Mouse (Mus musculus): Measurements from ENCODE around the gene Gm20683. TPM values are rescaled to one million over a fixed set of nuclear protein-coding genes. Genes with fewer than 3 reads are reported as not detected.
A peak's percentile ranks its signal among the peaks of the same experiment; 100 is the strongest.

The Gm20683 gene
- polyA plus RNA-seq, 1 experiment from 2014 or later = 0.34 TPM

DNA sequence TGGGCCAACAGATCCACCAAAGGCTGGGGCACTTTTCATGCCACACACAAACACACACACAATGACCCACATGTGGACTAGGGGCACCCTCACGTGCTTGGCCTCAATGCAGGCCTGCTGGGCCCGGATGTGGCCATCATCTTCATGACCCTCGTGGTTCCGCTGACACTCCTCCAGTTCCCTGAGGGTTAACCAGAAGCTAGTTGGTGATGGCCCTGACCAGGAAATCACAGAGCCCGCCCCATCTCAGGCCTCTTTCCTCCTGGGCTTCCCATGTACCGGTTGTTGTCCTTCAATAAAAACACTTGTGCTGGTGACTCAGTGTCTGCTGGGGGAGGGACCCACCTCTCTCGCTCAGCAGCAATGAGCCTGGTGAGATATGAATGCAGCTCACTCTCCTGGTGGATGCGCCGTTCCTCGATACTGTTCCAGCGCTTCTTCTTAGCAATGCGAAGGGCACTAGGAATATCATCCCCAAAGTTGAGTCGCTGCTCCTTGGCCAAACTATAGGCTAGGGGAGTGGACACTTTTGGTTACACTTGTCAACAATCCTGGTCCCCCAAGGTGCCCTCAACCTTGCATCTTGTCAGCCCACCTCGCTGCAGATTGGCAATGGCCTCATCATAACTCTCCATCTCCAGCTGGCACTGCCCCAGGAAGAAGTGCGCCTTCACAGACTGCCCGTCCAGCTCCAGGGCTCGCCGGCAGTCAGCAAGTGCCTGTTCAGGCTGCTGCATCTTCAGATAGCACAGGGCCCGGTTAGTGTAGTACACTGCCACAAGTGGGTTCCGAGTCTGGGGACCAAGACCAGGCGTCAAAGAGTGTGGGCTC lies 9.9 kb downstream of the Gm20683 start:
- Histone ChIP-seq H3K9me3 (ENCODE audit: low read length) (no peaks in the 10 kb centered on the region), H3K9ac (replicated peaks) (peak overlapping the region; percentile 84), H3K4me3 (ENCODE audit: low read depth, low read length) (peak overlapping the region; percentile 75), H3K27me3 (ENCODE audit: insufficient read depth, low read length) (no peaks in the 10 kb centered on the region), H3K36me3 (replicated peaks; ENCODE audit: insufficient read depth, low read length) (peaks cover 27% of the 10 kb centered on the region), H3K4me1 (ENCODE audit: insufficient read depth) (peaks cover 62% of the 10 kb centered on the region), H3K27ac (ENCODE audit: low read depth) (peak overlapping the region; percentile 99), H3K4me2 (ENCODE audit: low read depth, low read length) (peak overlapping the region; percentile 99)
- WGBS (ENCODE audit: insufficient replicate concordance) = 48% methylated on average over 21 of the region's 21 CpGs
- no peak for ATAC-seq
- TF ChIP-seq EP300 (IDR thresholded peaks at IDR 0.05; ENCODE audit: low read depth) (no peak), CTCF (IDR thresholded peaks at IDR 0.05; ENCODE audit: low read depth) (no peak)
- no peak for DNase-seq

DNA sequence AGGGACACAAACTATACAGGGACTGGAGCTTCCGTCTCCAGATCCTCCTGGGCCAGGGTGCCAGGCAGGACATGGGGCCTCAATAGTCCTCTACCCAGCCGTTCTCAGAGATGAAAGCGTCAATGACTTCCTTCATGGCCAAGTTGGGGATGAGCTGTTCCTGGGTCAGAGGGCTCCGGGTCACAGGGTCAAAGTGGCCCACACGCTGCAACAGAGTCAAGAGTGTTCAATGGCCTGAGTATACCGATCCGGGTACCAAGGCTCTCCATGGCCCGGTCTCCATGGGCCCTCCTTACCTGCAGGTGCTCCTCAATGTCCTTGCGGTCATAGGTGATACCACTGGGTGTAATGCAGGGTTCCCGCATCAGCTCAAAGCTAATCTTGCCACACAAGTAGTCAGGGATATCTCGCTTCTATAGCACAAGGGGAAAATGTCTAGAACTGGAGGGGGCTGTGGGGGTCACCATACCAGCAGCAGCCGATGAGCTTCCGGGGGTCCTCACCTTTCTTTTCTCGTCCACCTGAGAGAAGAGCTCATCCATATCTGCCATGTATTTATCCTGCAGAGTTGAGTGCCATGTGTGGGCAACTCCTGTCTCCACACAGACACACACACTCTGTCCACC lies 10.6 kb downstream of the Gm20683 start:
- peaks cover 31% of the 10 kb centered on the region for H3K36me3 ChIP-seq (replicated peaks; ENCODE audit: insufficient read depth, low read length)
- TF ChIP-seq CTCF (IDR thresholded peaks at IDR 0.05; ENCODE audit: low read depth) = no peak
- no peak for TF ChIP-seq EP300 (IDR thresholded peaks at IDR 0.05; ENCODE audit: low read depth)
- H3K4me1 ChIP-seq (ENCODE audit: insufficient read depth) = peaks cover 55% of the 10 kb centered on the region
- ATAC-seq (no peak), DNase-seq (no peak)
- 80% methylated on average over 14 of the region's 14 CpGs for WGBS (ENCODE audit: insufficient replicate concordance)
- H3K9ac ChIP-seq (replicated peaks) = peak overlapping the region; percentile 34; the same call in 1 of the 2 replicates
- H3K4me2 ChIP-seq (ENCODE audit: low read depth, low read length) = peak overlapping the region; percentile 99
- no peaks in the 10 kb centered on the region for H3K9me3 ChIP-seq (ENCODE audit: low read length)
- H3K27ac ChIP-seq (ENCODE audit: low read depth) = no peak overlapping the region
- no peaks in the 10 kb centered on the region for H3K27me3 ChIP-seq (ENCODE audit: insufficient read depth, low read length)
- H3K4me3 ChIP-seq (ENCODE audit: low read depth, low read length) = peak overlapping the region; percentile 75

DNA sequence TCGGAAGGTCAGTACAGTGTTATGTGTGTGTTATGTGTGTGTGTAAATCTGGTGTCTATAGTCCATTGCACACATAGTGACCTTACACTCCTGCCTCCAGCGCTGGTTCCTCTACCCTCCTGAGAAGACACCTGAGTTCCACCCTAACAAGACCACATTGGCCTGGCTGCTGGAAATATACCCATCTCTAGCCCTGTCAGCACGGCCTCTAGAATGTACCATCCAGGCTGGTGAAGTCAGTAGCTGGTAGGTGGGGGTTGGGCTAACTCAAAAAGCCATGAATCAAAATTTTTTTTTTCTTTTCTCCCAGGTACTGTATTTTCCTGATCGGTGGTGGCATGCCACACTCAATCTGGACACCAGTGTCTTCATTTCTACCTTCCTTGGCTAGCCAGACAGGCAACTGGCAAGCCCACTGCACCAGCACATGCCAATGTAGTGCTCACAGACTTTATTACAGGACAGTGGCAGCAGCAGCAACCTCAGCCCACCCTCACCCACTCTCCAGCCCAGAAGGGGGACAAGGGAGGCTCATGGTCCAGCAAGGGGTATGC lies 11.3 kb downstream of the Gm20683 start:
- Histone ChIP-seq H3K4me3 (ENCODE audit: low read depth, low read length) (no peak overlapping the region), H3K27ac (ENCODE audit: low read depth) (no peak overlapping the region), H3K4me1 (ENCODE audit: insufficient read depth) (peaks cover 52% of the 10 kb centered on the region), H3K4me2 (ENCODE audit: low read depth, low read length) (peak overlapping the region; percentile 78; the same call in 1 of the 2 replicates), H3K27me3 (ENCODE audit: insufficient read depth, low read length) (no peaks in the 10 kb centered on the region), H3K9me3 (ENCODE audit: low read length) (no peaks in the 10 kb centered on the region), H3K9ac (replicated peaks) (peak overlapping the region; percentile 34), H3K36me3 (replicated peaks; ENCODE audit: insufficient read depth, low read length) (peaks cover 31% of the 10 kb centered on the region)
- no peak for DNase-seq
- WGBS (ENCODE audit: insufficient replicate concordance) = 72% methylated on average over 4 of the region's 4 CpGs
- TF ChIP-seq CTCF (IDR thresholded peaks at IDR 0.05; ENCODE audit: low read depth) = no peak
- no peak for TF ChIP-seq EP300 (IDR thresholded peaks at IDR 0.05; ENCODE audit: low read depth)
- no peak for ATAC-seq

DNA sequence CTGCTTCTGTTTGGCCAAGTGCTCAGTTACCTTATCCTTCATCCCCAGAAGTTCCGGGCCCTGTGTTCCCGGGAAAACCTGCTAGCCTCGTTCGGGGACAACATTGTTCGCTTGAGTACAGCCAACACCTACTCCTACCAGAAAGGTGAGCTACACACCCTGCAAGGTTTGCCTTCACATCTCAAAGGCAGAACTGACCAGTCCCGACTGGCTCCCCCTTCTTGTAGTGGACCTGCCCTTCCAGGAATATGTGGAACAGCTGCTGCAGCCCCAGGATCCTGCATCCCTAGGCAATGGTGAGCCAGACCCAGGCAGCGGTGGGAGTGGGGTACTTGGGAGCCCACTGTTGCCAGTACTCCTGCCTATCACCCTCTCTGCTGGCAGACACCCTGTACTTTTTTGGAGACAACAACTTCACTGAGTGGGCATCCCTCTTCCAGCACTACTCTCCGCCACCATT lies 12.0 kb downstream of the Gm20683 start:
- H3K4me1 ChIP-seq (ENCODE audit: insufficient read depth) = peaks cover 50% of the 10 kb centered on the region
- no peaks in the 10 kb centered on the region for H3K9me3 ChIP-seq (ENCODE audit: low read length)
- H3K9ac ChIP-seq (replicated peaks) = peak overlapping the region; percentile 63
- peaks cover 31% of the 10 kb centered on the region for H3K36me3 ChIP-seq (replicated peaks; ENCODE audit: insufficient read depth, low read length)
- no peaks in the 10 kb centered on the region for H3K27me3 ChIP-seq (ENCODE audit: insufficient read depth, low read length)
- TF ChIP-seq CTCF (IDR thresholded peaks at IDR 0.05; ENCODE audit: low read depth) = no peak
- TF ChIP-seq EP300 (IDR thresholded peaks at IDR 0.05; ENCODE audit: low read depth) = no peak
- DNase-seq = no peak
- ATAC-seq = no peak
- 39% methylated on average over 8 of the region's 8 CpGs for WGBS (ENCODE audit: insufficient replicate concordance)
- H3K4me3 ChIP-seq (ENCODE audit: low read depth, low read length) = peak overlapping the region; percentile 56
- H3K4me2 ChIP-seq (ENCODE audit: low read depth, low read length) = peak overlapping the region; percentile 78
- H3K27ac ChIP-seq (ENCODE audit: low read depth) = peak overlapping the region; percentile 67

DNA sequence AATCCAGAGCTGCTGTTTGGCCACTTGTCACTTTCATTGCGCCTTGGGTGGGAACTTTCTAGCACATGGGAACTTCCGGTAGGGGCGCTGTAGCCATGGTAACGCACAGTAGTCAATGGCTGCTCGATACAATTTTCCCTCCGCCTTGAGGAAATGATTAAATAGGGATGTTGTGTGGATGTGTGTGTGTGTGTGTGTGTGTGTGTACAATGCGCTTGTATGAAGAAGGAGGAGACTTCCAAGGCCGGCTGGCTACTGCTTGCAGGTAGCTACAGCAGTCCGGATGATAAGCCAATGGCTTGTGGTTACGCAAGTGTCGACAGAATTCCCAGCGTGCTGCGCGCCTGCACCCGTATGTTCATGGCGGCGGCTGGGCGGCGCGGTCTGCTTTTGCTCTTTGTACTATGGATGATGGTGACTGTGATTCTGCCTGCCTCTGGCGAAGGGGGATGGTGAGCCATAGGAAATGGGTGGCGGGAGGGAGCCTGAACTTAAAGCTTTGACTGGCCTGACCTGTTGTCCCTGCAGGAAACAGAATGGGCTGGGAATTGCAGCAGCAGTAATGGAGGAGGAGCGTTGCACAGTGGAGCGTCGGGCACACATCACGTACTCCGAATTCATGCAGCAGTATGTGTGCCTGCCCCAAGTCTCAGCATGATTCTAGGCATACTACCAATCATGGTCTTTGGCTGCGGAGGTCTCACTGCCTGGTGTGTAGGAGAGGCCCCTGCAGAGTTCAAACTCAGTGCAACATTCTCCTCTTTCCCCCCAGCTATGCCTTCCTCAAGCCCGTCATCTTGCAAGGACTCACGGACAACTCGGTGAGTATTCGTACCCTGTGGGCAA lies 12.6 kb downstream of the Gm20683 start, which contains the start of gene Jmjd8:
TSS of gene Jmjd8 (plus strand) at position 156 of the 846 bp plus-strand sequence.
- ATAC-seq (peak; percentile 31), DNase-seq (peak; percentile 83)
- no peaks in the 10 kb centered on the region for H3K27me3 ChIP-seq (ENCODE audit: insufficient read depth, low read length)
- peak within 1 kb of the TSS; percentile 63 for H3K9ac ChIP-seq (replicated peaks)
- peak within 1 kb of the TSS; percentile 56 for H3K4me3 ChIP-seq (ENCODE audit: low read depth, low read length)
- H3K9me3 ChIP-seq (ENCODE audit: low read length) = no peaks in the 10 kb centered on the region
- WGBS (ENCODE audit: insufficient replicate concordance) = 1% methylated on average over 32 of the region's 32 CpGs
- H3K27ac ChIP-seq (ENCODE audit: low read depth) = peak within 1 kb of the TSS; percentile 67
- H3K4me1 ChIP-seq (ENCODE audit: insufficient read depth) = peaks cover 50% of the 10 kb centered on the region
- peak within 1 kb of the TSS; percentile 78 for H3K4me2 ChIP-seq (ENCODE audit: low read depth, low read length)
- TF ChIP-seq EP300 (IDR thresholded peaks at IDR 0.05; ENCODE audit: low read depth) (no peak), CTCF (IDR thresholded peaks at IDR 0.05; ENCODE audit: low read depth) (peak; percentile 59)
- H3K36me3 ChIP-seq (replicated peaks; ENCODE audit: insufficient read depth, low read length) = peaks cover 31% of the 10 kb centered on the region
